Mouse (Mus musculus): Measurements from ENCODE around the gene March9.
"Not testable (repeated sequence)": the region's sequence is repeated elsewhere in the genome, so short reads cannot be mapped to it uniquely, and the experiment has no call there.

- TF ChIP-seq CTCF, EP300 (IDR thresholded peaks at IDR 0.05; ENCODE audit: low read depth): not testable (repeated sequence)
Observed at GRCm38 (mm10) chr10:127072969-127073368, 13.0 kb upstream of the March9 start.
